Comparison of ENCODE assay signal across 25 mouse cellular contexts in the genomic region with DNA sequence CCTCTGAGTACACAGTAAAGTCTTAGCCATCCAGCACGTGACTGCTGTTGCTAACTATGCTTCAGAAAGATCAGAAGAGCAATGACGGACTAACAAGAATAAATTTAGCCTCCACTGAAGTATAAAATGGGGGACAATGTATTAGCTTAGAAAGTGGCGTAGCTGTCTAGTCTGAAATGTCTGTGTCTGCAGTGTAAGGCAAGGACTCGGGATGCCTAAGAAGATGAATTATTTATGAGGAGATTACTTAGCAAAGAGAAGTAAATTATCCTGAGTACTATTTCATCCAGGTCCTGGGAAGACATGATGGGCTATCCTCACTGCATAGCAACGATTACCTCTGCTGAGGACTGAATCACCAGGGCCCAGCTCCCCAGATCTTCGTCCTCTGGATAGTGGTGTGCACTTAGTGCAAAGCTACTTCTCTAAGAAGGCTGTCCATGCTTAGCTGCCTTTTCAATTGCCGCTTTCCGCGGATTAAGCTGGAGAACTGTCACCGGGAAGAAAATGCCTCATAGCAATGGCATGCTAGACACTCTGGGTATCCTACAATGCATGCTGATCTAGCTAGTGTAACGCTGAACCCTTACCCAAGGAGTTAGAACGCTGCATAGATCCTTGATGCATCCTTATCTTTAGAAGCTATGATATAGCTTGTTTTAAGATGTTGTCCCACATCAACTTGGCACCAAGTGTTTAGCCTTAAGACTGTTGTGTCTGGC. TPM values are rescaled to one million over a fixed set of nuclear protein-coding genes. Genes with fewer than 3 reads are reported as not detected.
DNase-seq lines count a peak whose midpoint lies in the region; ATAC-seq lines count a peak whose summit lies in the region.
"Had no signal": no experiment of that assay in that cellular context is flagged by ENCODE, and none has a peak within 500 bp of the region (broad histone marks: within the 10 kb centered on the region; RNA-seq: fewer than 3 reads in every experiment).

No protein-coding gene starts in this region.

- H3K27ac ChIP-seq in forebrain, embryonic 14.5 days (ENCODE audit: low read depth, low read length) = no peak overlapping the region
- H3K27ac ChIP-seq in forebrain, embryonic 10.5 days = no peak overlapping the region
- no peak overlapping the region for H3K27ac ChIP-seq in neural tube, embryonic 11.5 days (ENCODE audit: low read depth, low read length)
- H3K27ac ChIP-seq in midbrain, embryonic 12.5 days (replicated peaks) = peak overlapping the region; percentile 50
- peak overlapping the region; percentile 52; the same call in 1 of the 2 replicates for H3K27ac ChIP-seq in neural tube, embryonic 13.5 days (replicated peaks)
- H3K27ac ChIP-seq: embryonic facial prominence, embryonic 12.5 days; heart, adult 2 months; intestine, embryonic 15.5 days; layer of hippocampus, adult 2 months; limb, embryonic 10.5 days; liver, embryonic 15.5 days; lung, embryonic 15.5 days; stomach, embryonic 15.5 days had no signal

- H3K4me1 ChIP-seq in forebrain, embryonic 14.5 days (ENCODE audit: control insufficient read depth, insufficient read depth, low read length) = no peaks in the 10 kb centered on the region
- no peaks in the 10 kb centered on the region for H3K4me1 ChIP-seq in forebrain, embryonic 10.5 days
- no peaks in the 10 kb centered on the region for H3K4me1 ChIP-seq in neural tube, embryonic 11.5 days (ENCODE audit: control insufficient read depth, insufficient read depth, low read length)
- peaks cover 12% of the 10 kb centered on the region; the same call in 1 of the 2 replicates for H3K4me1 ChIP-seq in midbrain, embryonic 12.5 days
- H3K4me1 ChIP-seq in neural tube, embryonic 13.5 days (replicated peaks) = no peaks in the 10 kb centered on the region; the same call in 1 of the 2 replicates
- H3K4me1 ChIP-seq: embryonic facial prominence, embryonic 12.5 days; intestine, embryonic 15.5 days; limb, embryonic 10.5 days; liver, embryonic 15.5 days; lung, embryonic 15.5 days; stomach, embryonic 15.5 days had no signal

- no peak overlapping the region for H3K4me2 ChIP-seq in forebrain, embryonic 14.5 days (ENCODE audit: low read length)
- H3K4me2 ChIP-seq in neural tube, embryonic 11.5 days (ENCODE audit: low read depth) = no peak overlapping the region
- H3K4me2 ChIP-seq in midbrain, embryonic 12.5 days (replicated peaks) = peak overlapping the region; percentile 3; the same call in 1 of the 2 replicates
- no peak overlapping the region for H3K4me2 ChIP-seq in neural tube, embryonic 13.5 days
- H3K4me2 ChIP-seq: embryonic facial prominence, embryonic 12.5 days; intestine, embryonic 15.5 days; liver, embryonic 15.5 days; lung, embryonic 15.5 days; stomach, embryonic 15.5 days had no signal

- no peak overlapping the region for H3K4me3 ChIP-seq in forebrain, embryonic 14.5 days (ENCODE audit: low read depth, low read length)
- no peak overlapping the region for H3K4me3 ChIP-seq in forebrain, embryonic 10.5 days
- H3K4me3 ChIP-seq in neural tube, embryonic 11.5 days (ENCODE audit: low read depth, low read length) = no peak overlapping the region
- H3K4me3 ChIP-seq in midbrain, embryonic 12.5 days = no peak overlapping the region
- no peak overlapping the region for H3K4me3 ChIP-seq in neural tube, embryonic 13.5 days
- H3K4me3 ChIP-seq: embryonic facial prominence, embryonic 12.5 days; heart, adult 2 months; intestine, embryonic 15.5 days; layer of hippocampus, adult 2 months; limb, embryonic 10.5 days; liver, embryonic 15.5 days; lung, embryonic 15.5 days; myocyte; stomach, embryonic 15.5 days had no signal

- H3K27me3 ChIP-seq in forebrain, embryonic 14.5 days (replicated peaks; ENCODE audit: control insufficient read depth, insufficient read depth, low read length) = no peaks in the 10 kb centered on the region
- H3K27me3 ChIP-seq in forebrain, embryonic 10.5 days (ENCODE audit: poor library complexity, severe bottlenecking) = no peaks in the 10 kb centered on the region
- no peaks in the 10 kb centered on the region for H3K27me3 ChIP-seq in neural tube, embryonic 11.5 days (ENCODE audit: control insufficient read depth, insufficient read depth, low read length)
- H3K27me3 ChIP-seq in midbrain, embryonic 12.5 days = no peaks in the 10 kb centered on the region
- peaks cover 5% of the 10 kb centered on the region; the same call in 1 of the 2 replicates for H3K27me3 ChIP-seq in neural tube, embryonic 13.5 days
- H3K27me3 ChIP-seq: embryonic facial prominence, embryonic 12.5 days; intestine, embryonic 15.5 days; liver, embryonic 15.5 days; lung, embryonic 15.5 days; stomach, embryonic 15.5 days had no signal

- ATAC-seq in forebrain, embryonic 14.5 days = peak; percentile 19; the same call in 1 of the 2 replicates
- ATAC-seq in neural tube, embryonic 11.5 days (ENCODE audit: insufficient read depth, low FRiP score, low TSS enrichment) = peak; percentile 25; the same call in 1 of the 2 replicates
- peak; percentile 67 for ATAC-seq in midbrain, embryonic 12.5 days (ENCODE audit: low FRiP score, low read depth)
- ATAC-seq in neural tube, embryonic 13.5 days (ENCODE audit: low read depth) = peak; percentile 58; the same call in 1 of the 2 replicates
- ATAC-seq: intestine, embryonic 15.5 days had no signal

- WGBS in forebrain, embryonic 14.5 days = 62% methylated on average over 12 of the region's 12 CpGs
- WGBS in forebrain, embryonic 10.5 days = 78% methylated on average over 12 of the region's 12 CpGs
- WGBS in neural tube, embryonic 11.5 days = 71% methylated on average over 12 of the region's 12 CpGs
- 32% methylated on average over 12 of the region's 12 CpGs for WGBS in midbrain, embryonic 12.5 days
- WGBS in neural tube, embryonic 13.5 days = 60% methylated on average over 12 of the region's 12 CpGs

- DNase-seq in forebrain, embryonic 14.5 days (ENCODE audit: low spot score) = no peak
- DNase-seq in forebrain, embryonic 10.5 days (ENCODE audit: extremely low spot score, low spot score) = no peak
- DNase-seq in neural tube, embryonic 11.5 days (ENCODE audit: low spot score) = no peak
- no peak for DNase-seq in neural tube, embryonic 10.5 days (ENCODE audit: extremely low spot score, low spot score)
- DNase-seq in cerebellum, postnatal 4 days (ENCODE audit: low spot score in 2 of 2) = no peak
- no peak for DNase-seq in heart, postnatal 4 days
- DNase-seq: gastrocnemius, postnatal 36 days; heart, adult 2 months had no signal

- H3K9me3 ChIP-seq in forebrain, embryonic 14.5 days (replicated peaks; ENCODE audit: control insufficient read depth, low read length) = no peaks in the 10 kb centered on the region
- H3K9me3 ChIP-seq in forebrain, embryonic 10.5 days = no peaks in the 10 kb centered on the region
- no peaks in the 10 kb centered on the region for H3K9me3 ChIP-seq in neural tube, embryonic 11.5 days (ENCODE audit: control insufficient read depth, low read length)
- no peaks in the 10 kb centered on the region for H3K9me3 ChIP-seq in midbrain, embryonic 12.5 days
- no peaks in the 10 kb centered on the region for H3K9me3 ChIP-seq in neural tube, embryonic 13.5 days
- H3K9me3 ChIP-seq: embryonic facial prominence, embryonic 12.5 days; intestine, embryonic 15.5 days; limb, embryonic 10.5 days; liver, embryonic 15.5 days; lung, embryonic 15.5 days; stomach, embryonic 15.5 days had no signal

- no peak overlapping the region for H3K9ac ChIP-seq in forebrain, embryonic 14.5 days (ENCODE audit: low read length)
- no peak overlapping the region for H3K9ac ChIP-seq in neural tube, embryonic 11.5 days (ENCODE audit: low read length)
- no peak overlapping the region for H3K9ac ChIP-seq in midbrain, embryonic 12.5 days (replicated peaks)
- no peak overlapping the region for H3K9ac ChIP-seq in neural tube, embryonic 13.5 days
- H3K9ac ChIP-seq: embryonic facial prominence, embryonic 12.5 days; intestine, embryonic 15.5 days; liver, embryonic 15.5 days; lung, embryonic 15.5 days; stomach, embryonic 15.5 days had no signal

- H3K36me3 ChIP-seq in forebrain, embryonic 14.5 days (ENCODE audit: control insufficient read depth, insufficient read depth, low read length) = no peaks in the 10 kb centered on the region
- H3K36me3 ChIP-seq in forebrain, embryonic 10.5 days (replicated peaks) = no peaks in the 10 kb centered on the region
- H3K36me3 ChIP-seq in neural tube, embryonic 11.5 days (ENCODE audit: control insufficient read depth, insufficient read depth, low read length) = no peaks in the 10 kb centered on the region
- no peaks in the 10 kb centered on the region for H3K36me3 ChIP-seq in midbrain, embryonic 12.5 days
- no peaks in the 10 kb centered on the region for H3K36me3 ChIP-seq in neural tube, embryonic 13.5 days
- H3K36me3 ChIP-seq: embryonic facial prominence, embryonic 12.5 days; intestine, embryonic 15.5 days; limb, embryonic 10.5 days; liver, embryonic 15.5 days; lung, embryonic 15.5 days; stomach, embryonic 15.5 days had no signal

RNA-seq across cellular contexts. Expression of a gene that starts 22.3 kb away (rescaled TPM):
- polyA plus RNA-seq in forebrain, embryonic 14.5 days (2014; fragmentation: Nextera tagmentation; extraction: Ambion mirVana) = 19.8 and 21.9 TPM in 2 replicates
- polyA plus RNA-seq in forebrain, embryonic 10.5 days (2016; fragmentation: Nextera tagmentation; extraction: Ambion mirVana) = 23.0 and 24.4 TPM in 2 replicates
- polyA plus RNA-seq in neural tube, embryonic 11.5 days (2014; fragmentation: Nextera tagmentation; extraction: Ambion mirVana) = 20.6 and 25.2 TPM in 2 replicates
- 27.4 and 29.0 TPM in 2 replicates for polyA plus RNA-seq in midbrain, embryonic 12.5 days (2016; fragmentation: Nextera tagmentation; extraction: Ambion mirVana)
- polyA plus RNA-seq in neural tube, embryonic 13.5 days (2015; fragmentation: Nextera tagmentation; extraction: Ambion mirVana) = 16.1 and 17.7 TPM in 2 replicates
- total RNA-seq in heart, postnatal 4 days (2021) = 100 to 1,000 TPM; 390 to 439 TPM
- total RNA-seq: megakaryocyte-erythroid progenitor cell, adult 5-6 weeks had no signal

RNA-seq across cellular contexts. Expression of a gene that starts 23.4 kb away (rescaled TPM):
- polyA plus RNA-seq in forebrain, embryonic 14.5 days (2014; fragmentation: Nextera tagmentation; extraction: Ambion mirVana) = not detected in 2 replicates
- polyA plus RNA-seq in forebrain, embryonic 10.5 days (2016; fragmentation: Nextera tagmentation; extraction: Ambion mirVana) = not detected in 2 replicates
- not detected in 2 replicates for polyA plus RNA-seq in neural tube, embryonic 11.5 days (2014; fragmentation: Nextera tagmentation; extraction: Ambion mirVana)
- polyA plus RNA-seq in midbrain, embryonic 12.5 days (2016; fragmentation: Nextera tagmentation; extraction: Ambion mirVana) = not detected in 2 replicates
- polyA plus RNA-seq in neural tube, embryonic 13.5 days (2015; fragmentation: Nextera tagmentation; extraction: Ambion mirVana) = not detected in 2 replicates
- total RNA-seq in heart, postnatal 4 days (2021) = not detected
- total RNA-seq: adrenal gland, postnatal 25 days; gastrocnemius, adult 18-20 months; gastrocnemius, postnatal 36 days; heart, adult 2 months; heart, postnatal 36 days; layer of hippocampus, adult 2 months; layer of hippocampus, postnatal 25 days; megakaryocyte-erythroid progenitor cell, adult 5-6 weeks had no signal
- polyA plus RNA-seq: CD4-positive, CD25-positive, alpha-beta regulatory T cell, adult 4 months; embryonic facial prominence, embryonic 12.5 days; heart, adult 2 months; heart, embryonic 14.5 days; intestine, embryonic 15.5 days; limb, embryonic 10.5 days; liver, embryonic 15.5 days; lung, embryonic 15.5 days; myocyte; stomach, embryonic 15.5 days had no signal

Comparison
In these comparisons a context has a peak if more than half of its experiments do, and no peak if none do; other contexts are left out.
1. H3K27ac ChIP-seq: peak in midbrain, embryonic 12.5 days (single experiment) and neural tube, embryonic 13.5 days (single experiment); none in forebrain, embryonic 14.5 days (single experiment), forebrain, embryonic 10.5 days (single experiment) and neural tube, embryonic 11.5 days (single experiment).
2. Peak in every context shown above with its lines, with median percentiles within 50 percentile points of each other: ATAC-seq.